Mouse (Mus musculus) megakaryocyte, embryonic 14.5 days (primary cell): ENCODE data around the gene Nfkbiz.

ENCODE experiments used
- FLI1 ChIP-seq: IDR thresholded peaks from 2 replicates; pipeline ENCODE4 v1.6.1; 2012; ENCODE audit warnings: low read length, inconsistent platforms, mixed read lengths
- GATA1 ChIP-seq: IDR thresholded peaks from 3 replicates; pipeline ENCODE4 v1.6.1; 2012; ENCODE audit warnings: mixed read lengths, low read length, inconsistent platforms, borderline replicate concordance

GRCm38 (mm10) chr16:55843134-55843533, 4.4 kb upstream of the Nfkbiz start:
- no peak for TF ChIP-seq GATA1
- no peak for TF ChIP-seq FLI1
